Mouse (Mus musculus): ENCODE results near the gene Mcts2. TPM values are rescaled to one million over a fixed set of nuclear protein-coding genes. Genes with fewer than 3 reads are reported as not detected.

The Mcts2 gene
- polyA plus RNA-seq, 1 experiment from 2014 or later, result 36.6 TPM

DNA sequence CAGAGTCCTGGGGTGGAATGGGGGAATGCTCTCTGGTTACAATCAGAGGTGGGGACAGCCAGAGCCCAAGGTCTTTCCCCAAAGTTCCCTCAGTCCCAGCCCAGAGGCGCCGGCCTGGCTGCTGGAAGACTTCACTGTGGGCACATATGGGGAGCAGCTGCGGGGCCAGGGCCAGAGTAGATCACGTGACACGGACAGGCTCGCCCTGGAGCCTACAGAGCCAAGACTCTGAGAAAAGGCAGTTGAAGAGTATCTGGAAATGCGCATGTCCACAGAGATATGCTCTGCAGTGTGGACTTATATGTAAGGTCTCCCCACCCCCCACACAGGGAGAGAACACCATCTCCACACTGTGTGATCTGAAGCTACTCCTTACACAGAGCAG, 42.8 kb downstream of the Mcts2 start:
- Histone ChIP-seq H3K36me3 (ENCODE audit: insufficient read depth, low read length) (no peaks in the 10 kb centered on the region), H3K27me3 (ENCODE audit: insufficient read depth, low read length) (no peaks in the 10 kb centered on the region), H3K4me3 (replicated peaks; ENCODE audit: low read depth, low read length) (no peak overlapping the region), H3K4me1 (replicated peaks; ENCODE audit: insufficient read depth, low read length) (peaks cover 35% of the 10 kb centered on the region), H3K27ac (peak overlapping the region; percentile 84), H3K9ac (ENCODE audit: low read depth, low read length) (0 out of 2 replicates have a peak overlapping the region, but pooled peaks have one; percentile 35), H3K4me2 (ENCODE audit: low read length) (no peak overlapping the region), H3K9me3 (replicated peaks; ENCODE audit: low read length) (no peaks in the 10 kb centered on the region)
- TF ChIP-seq CTCF (IDR thresholded peaks at IDR 0.05; ENCODE audit: low read depth), result no peak
- DNase-seq (ENCODE audit: low spot score) (peak; percentile 72), ATAC-seq (replicated peaks; ENCODE audit: low FRiP score, low read depth) (peak; percentile 65)
- WGBS, result 28% methylated on average over 7 of the region's 7 CpGs

GRCm38 (mm10) chr2:152733201-152733600, 46.4 kb downstream of the Mcts2 start:
- WGBS, result 85% methylated on average over 2 of the region's 2 CpGs
- Histone ChIP-seq H3K9me3 (replicated peaks; ENCODE audit: low read length) (no peaks in the 10 kb centered on the region), H3K27ac (no peak overlapping the region), H3K4me2 (ENCODE audit: low read length) (no peak overlapping the region), H3K27me3 (ENCODE audit: insufficient read depth, low read length) (no peaks in the 10 kb centered on the region), H3K36me3 (ENCODE audit: insufficient read depth, low read length) (no peaks in the 10 kb centered on the region), H3K4me3 (replicated peaks; ENCODE audit: low read depth, low read length) (no peak overlapping the region), H3K9ac (ENCODE audit: low read depth, low read length) (no peak overlapping the region), H3K4me1 (replicated peaks; ENCODE audit: insufficient read depth, low read length) (peaks cover 28% of the 10 kb centered on the region)
- TF ChIP-seq CTCF (IDR thresholded peaks at IDR 0.05; ENCODE audit: low read depth), result no peak
- no peak for DNase-seq (ENCODE audit: low spot score)
- no peak for ATAC-seq (replicated peaks; ENCODE audit: low FRiP score, low read depth)

DNA sequence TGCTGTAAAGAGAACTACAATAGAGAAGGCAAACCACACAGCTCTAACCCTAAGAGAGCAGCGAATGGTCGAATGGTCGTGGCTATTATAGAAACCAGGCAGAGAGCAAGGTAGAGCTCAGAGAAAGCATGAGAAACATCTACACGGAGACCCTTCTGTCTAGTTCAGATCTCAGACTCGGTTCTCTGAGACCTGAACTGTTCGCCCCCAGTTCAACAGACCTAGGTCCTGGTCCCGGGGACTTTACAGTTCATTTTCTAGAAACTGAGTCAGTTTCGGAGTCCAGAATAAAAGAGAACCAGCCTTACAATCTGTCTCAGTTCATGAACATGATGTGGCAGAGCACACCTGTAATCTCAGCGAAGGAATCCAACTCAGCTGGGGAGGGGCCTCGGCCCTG, 47.7 kb downstream of the Mcts2 start:
- 14% methylated on average over 10 of the region's 10 CpGs for WGBS
- no peaks in the 10 kb centered on the region for H3K9me3 ChIP-seq (replicated peaks; ENCODE audit: low read length)
- no peaks in the 10 kb centered on the region for H3K36me3 ChIP-seq (ENCODE audit: insufficient read depth, low read length)
- H3K4me1 ChIP-seq (replicated peaks; ENCODE audit: insufficient read depth, low read length), result peaks cover 23% of the 10 kb centered on the region
- H3K27me3 ChIP-seq (ENCODE audit: insufficient read depth, low read length), result no peaks in the 10 kb centered on the region
- peak overlapping the region; percentile 74 for H3K4me2 ChIP-seq (ENCODE audit: low read length)
- peak overlapping the region; percentile 29; the same call in 1 of the 2 replicates for H3K9ac ChIP-seq (ENCODE audit: low read depth, low read length)
- DNase-seq (ENCODE audit: low spot score), result no peak
- TF ChIP-seq CTCF (IDR thresholded peaks at IDR 0.05; ENCODE audit: low read depth), result no peak
- H3K27ac ChIP-seq, result peak overlapping the region; percentile 67
- H3K4me3 ChIP-seq (replicated peaks; ENCODE audit: low read depth, low read length), result peak overlapping the region; percentile 22
- ATAC-seq (replicated peaks; ENCODE audit: low FRiP score, low read depth), result no peak

DNA sequence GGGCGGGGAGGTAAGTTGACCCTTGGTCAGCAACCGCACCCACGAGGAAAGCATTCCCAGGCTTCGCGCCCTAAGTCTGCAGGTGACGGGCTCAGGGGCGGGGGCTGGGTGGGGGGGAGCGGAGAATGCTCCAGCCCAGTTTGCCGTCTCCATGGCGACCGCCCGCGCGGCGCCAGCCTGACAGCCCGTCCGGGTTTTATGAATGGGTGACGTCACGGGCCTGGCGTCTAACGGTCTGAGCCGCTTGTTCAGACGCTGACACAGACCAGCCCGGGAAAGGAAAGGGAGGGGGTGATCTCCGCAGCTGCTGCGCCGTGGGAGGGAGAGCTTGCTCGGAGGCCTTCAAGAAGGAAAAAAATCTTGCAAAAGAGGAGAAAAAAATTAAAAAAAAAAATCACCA, 48.1 kb downstream of the Mcts2 start:
- peaks cover 18% of the 10 kb centered on the region for H3K4me1 ChIP-seq (replicated peaks; ENCODE audit: insufficient read depth, low read length)
- no peaks in the 10 kb centered on the region for H3K9me3 ChIP-seq (replicated peaks; ENCODE audit: low read length)
- H3K27me3 ChIP-seq (ENCODE audit: insufficient read depth, low read length), result no peaks in the 10 kb centered on the region
- peak overlapping the region; percentile 86 for H3K4me3 ChIP-seq (replicated peaks; ENCODE audit: low read depth, low read length)
- ATAC-seq (replicated peaks; ENCODE audit: low FRiP score, low read depth) (peak; percentile 78), DNase-seq (ENCODE audit: low spot score) (peak; percentile 98)
- peak overlapping the region; percentile 74 for H3K4me2 ChIP-seq (ENCODE audit: low read length)
- H3K36me3 ChIP-seq (ENCODE audit: insufficient read depth, low read length), result no peaks in the 10 kb centered on the region
- TF ChIP-seq CTCF (IDR thresholded peaks at IDR 0.05; ENCODE audit: low read depth), result no peak
- peak overlapping the region; percentile 49; the same call in 1 of the 2 replicates for H3K9ac ChIP-seq (ENCODE audit: low read depth, low read length)
- peak overlapping the region; percentile 93 for H3K27ac ChIP-seq
- 1% methylated on average over 27 of the region's 28 CpGs for WGBS

- WGBS, result under 1% methylated on average over 28 of the region's 28 CpGs
- no peaks in the 10 kb centered on the region for H3K36me3 ChIP-seq (ENCODE audit: insufficient read depth, low read length)
- DNase-seq (ENCODE audit: low spot score) (peak; percentile 99), ATAC-seq (replicated peaks; ENCODE audit: low FRiP score, low read depth) (peak; percentile 56)
- no peak for TF ChIP-seq CTCF (IDR thresholded peaks at IDR 0.05; ENCODE audit: low read depth)
- H3K27me3 ChIP-seq (ENCODE audit: insufficient read depth, low read length), result no peaks in the 10 kb centered on the region
- peak within 1 kb of the TSS; percentile 86 for H3K4me3 ChIP-seq (replicated peaks; ENCODE audit: low read depth, low read length)
- H3K27ac ChIP-seq, result peak within 1 kb of the TSS; percentile 93
- peak within 1 kb of the TSS; percentile 91 for H3K9ac ChIP-seq (ENCODE audit: low read depth, low read length)
- H3K4me2 ChIP-seq (ENCODE audit: low read length), result peak within 1 kb of the TSS; percentile 74
- H3K9me3 ChIP-seq (replicated peaks; ENCODE audit: low read length), result no peaks in the 10 kb centered on the region
- H3K4me1 ChIP-seq (replicated peaks; ENCODE audit: insufficient read depth, low read length), result peaks cover 23% of the 10 kb centered on the region
Measured at GRCm38 (mm10) chr2:152736090-152736601, 49.3 kb downstream of the Mcts2 start, which contains the start of gene Id1. TSS of gene Id1 (plus strand) at chr2:152736251.

DNA sequence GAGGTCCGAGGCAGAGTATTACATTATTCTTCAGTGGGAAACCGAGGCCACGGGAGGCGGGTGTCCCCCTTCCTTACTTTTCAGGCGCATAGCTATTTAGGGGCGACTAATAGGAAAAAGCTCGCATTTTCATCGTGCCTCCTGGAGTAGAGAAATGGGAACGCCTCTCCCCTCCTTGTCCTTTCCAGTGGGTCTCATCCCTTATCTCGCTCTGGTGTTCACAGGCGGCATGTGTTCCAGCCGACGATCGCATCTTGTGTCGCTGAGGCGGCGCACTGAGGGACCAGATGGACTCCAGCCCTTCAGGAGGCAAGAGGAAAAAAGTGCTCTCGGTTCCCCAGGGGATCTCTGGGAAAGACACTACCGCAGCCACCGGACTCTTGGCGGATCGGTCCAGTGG, 49.9 kb downstream of the Mcts2 start:
- Histone ChIP-seq H3K36me3 (ENCODE audit: insufficient read depth, low read length) (no peaks in the 10 kb centered on the region), H3K4me1 (replicated peaks; ENCODE audit: insufficient read depth, low read length) (peaks cover 23% of the 10 kb centered on the region), H3K27me3 (ENCODE audit: insufficient read depth, low read length) (no peaks in the 10 kb centered on the region), H3K9ac (ENCODE audit: low read depth, low read length) (peak overlapping the region; percentile 91), H3K4me2 (ENCODE audit: low read length) (peak overlapping the region; percentile 74), H3K27ac (peak overlapping the region; percentile 93), H3K4me3 (replicated peaks; ENCODE audit: low read depth, low read length) (peak overlapping the region; percentile 86), H3K9me3 (replicated peaks; ENCODE audit: low read length) (no peaks in the 10 kb centered on the region)
- DNase-seq (ENCODE audit: low spot score), result peak; percentile 50
- no peak for ATAC-seq (replicated peaks; ENCODE audit: low FRiP score, low read depth)
- TF ChIP-seq CTCF (IDR thresholded peaks at IDR 0.05; ENCODE audit: low read depth), result no peak
- WGBS, result under 1% methylated on average over 22 of the region's 22 CpGs

Other genes starting within 250 kb of the Mcts2 start
- gene Defb23, start 222.4 kb upstream of the Mcts2 start, polyA plus RNA-seq (2015; fragmentation: Nextera tagmentation; extraction: Ambion mirVana), result not detected in 2 replicates
- gene Defb20, start 210.0 kb upstream of the Mcts2 start, polyA plus RNA-seq (2015; fragmentation: Nextera tagmentation; extraction: Ambion mirVana), result 0.17 TPM in 1 of 2 replicates, not detected in the other
- gene Defb22, start 196.9 kb upstream of the Mcts2 start, polyA plus RNA-seq (2015; fragmentation: Nextera tagmentation; extraction: Ambion mirVana), result not detected in 2 replicates
- gene Defb26, start 175.3 kb upstream of the Mcts2 start, polyA plus RNA-seq (2015; fragmentation: Nextera tagmentation; extraction: Ambion mirVana), result 0.27 TPM in 1 of 2 replicates, not detected in the other
- 1.1 and 1.8 TPM in 2 replicates for gene Defb28, start 168.8 kb upstream of the Mcts2 start, polyA plus RNA-seq (2015; fragmentation: Nextera tagmentation; extraction: Ambion mirVana)
- 48.4 and 64.8 TPM in 2 replicates for gene Defb29, start 146.9 kb upstream of the Mcts2 start, polyA plus RNA-seq (2015; fragmentation: Nextera tagmentation; extraction: Ambion mirVana)
- 4.4 and 6.1 TPM in 2 replicates for gene Gm17416, start 117.7 kb upstream of the Mcts2 start, polyA plus RNA-seq (2015; fragmentation: Nextera tagmentation; extraction: Ambion mirVana)
- not detected in 2 replicates for gene Defb21, start 114.3 kb upstream of the Mcts2 start, polyA plus RNA-seq (2015; fragmentation: Nextera tagmentation; extraction: Ambion mirVana)
- gene Defb19, start 106.7 kb upstream of the Mcts2 start, polyA plus RNA-seq (2015; fragmentation: Nextera tagmentation; extraction: Ambion mirVana), result 120 and 136 TPM in 2 replicates
- not detected in 2 replicates for gene Defb45, start 87.6 kb upstream of the Mcts2 start, polyA plus RNA-seq (2015; fragmentation: Nextera tagmentation; extraction: Ambion mirVana)
- 2.1 and 3.6 TPM in 2 replicates for gene Defb36, start 82.7 kb upstream of the Mcts2 start, polyA plus RNA-seq (2015; fragmentation: Nextera tagmentation; extraction: Ambion mirVana)
- gene Defb25, start 64.0 kb upstream of the Mcts2 start, polyA plus RNA-seq (2015; fragmentation: Nextera tagmentation; extraction: Ambion mirVana), result 26.4 and 39.6 TPM in 2 replicates
- 48.3 and 55.1 TPM in 2 replicates for gene Rem1, start 60.1 kb upstream of the Mcts2 start, polyA plus RNA-seq (2015; fragmentation: Nextera tagmentation; extraction: Ambion mirVana)
- gene H13, start 17.6 kb upstream of the Mcts2 start, polyA plus RNA-seq (2015; fragmentation: Nextera tagmentation; extraction: Ambion mirVana), result 160 and 162 TPM in 2 replicates
- 170 and 194 TPM in 2 replicates for gene Id1, start 49.2 kb downstream of the Mcts2 start, polyA plus RNA-seq (2015; fragmentation: Nextera tagmentation; extraction: Ambion mirVana)
- 15.8 and 16.3 TPM in 2 replicates for gene Cox4i2, start 67.1 kb downstream of the Mcts2 start, polyA plus RNA-seq (2015; fragmentation: Nextera tagmentation; extraction: Ambion mirVana)
- gene Bcl2l1, start 144.7 kb downstream of the Mcts2 start, polyA plus RNA-seq (2015; fragmentation: Nextera tagmentation; extraction: Ambion mirVana), result 95.6 and 98.7 TPM in 2 replicates
- 37.3 and 41.4 TPM in 2 replicates for gene Tpx2, start 160.9 kb downstream of the Mcts2 start, polyA plus RNA-seq (2015; fragmentation: Nextera tagmentation; extraction: Ambion mirVana)
- gene Mylk2, start 224.3 kb downstream of the Mcts2 start, polyA plus RNA-seq (2015; fragmentation: Nextera tagmentation; extraction: Ambion mirVana), result 0.14 and 0.21 TPM in 2 replicates
- gene Foxs1, start 246.2 kb downstream of the Mcts2 start, polyA plus RNA-seq (2015; fragmentation: Nextera tagmentation; extraction: Ambion mirVana), result 9.4 and 10.4 TPM in 2 replicates